Mouse (Mus musculus): ENCODE measurements at regions not wholly inside any gene's neighbourhood (a gene's known extent, or its start where the extent isn't known, plus 50 kb on each side); places are given as distances from the start of the nearest gene placed in this dataset.

DNA sequence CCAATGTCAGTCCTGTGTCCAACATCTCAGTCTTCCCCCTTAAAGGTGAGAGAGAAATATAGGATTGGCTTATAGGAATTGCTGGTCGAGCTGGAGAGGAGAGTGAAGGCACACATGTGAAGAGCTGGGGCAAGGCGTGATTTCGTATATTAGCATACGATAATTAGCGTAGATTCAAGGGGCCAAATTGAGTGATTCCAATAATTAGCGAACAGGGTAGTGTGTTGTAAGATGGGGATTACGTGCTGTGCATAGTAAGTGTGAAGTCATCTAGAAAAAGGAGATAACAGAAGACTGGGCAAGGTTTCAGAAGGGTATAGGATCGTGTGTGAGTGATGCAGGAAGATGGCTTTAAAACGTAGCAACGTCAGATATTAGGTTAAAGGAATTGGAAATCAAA lies 147.6 kb upstream of the Auts2 start:
- no peak overlapping the region for H3K9ac ChIP-seq (ENCODE audit: low read length)
- no peaks in the 10 kb centered on the region for H3K4me1 ChIP-seq (replicated peaks; ENCODE audit: control insufficient read depth, insufficient read depth, low read length)
- no peaks in the 10 kb centered on the region for H3K36me3 ChIP-seq (ENCODE audit: control insufficient read depth, insufficient read depth, low read length)
- 79% methylated on average over 10 of the region's 10 CpGs for whole genome bisulfite sequencing
- no peaks in the 10 kb centered on the region; the same call in 1 of the 2 replicates for H3K9me3 ChIP-seq (ENCODE audit: control insufficient read depth, low read length)
- no peaks in the 10 kb centered on the region for H3K27me3 ChIP-seq (ENCODE audit: control insufficient read depth, insufficient read depth, low read length)
- H3K4me2 ChIP-seq (ENCODE audit: low read depth, low read length, severe bottlenecking) = no peak overlapping the region
- no peak overlapping the region for H3K4me3 ChIP-seq (ENCODE audit: low read depth, low read length)
- DNase-seq (ENCODE audit: low spot score) = no peak
- ATAC-seq (replicated peaks; ENCODE audit: low FRiP score) = no peak
- no peak overlapping the region for H3K27ac ChIP-seq (ENCODE audit: low read depth, low read length)

DNA sequence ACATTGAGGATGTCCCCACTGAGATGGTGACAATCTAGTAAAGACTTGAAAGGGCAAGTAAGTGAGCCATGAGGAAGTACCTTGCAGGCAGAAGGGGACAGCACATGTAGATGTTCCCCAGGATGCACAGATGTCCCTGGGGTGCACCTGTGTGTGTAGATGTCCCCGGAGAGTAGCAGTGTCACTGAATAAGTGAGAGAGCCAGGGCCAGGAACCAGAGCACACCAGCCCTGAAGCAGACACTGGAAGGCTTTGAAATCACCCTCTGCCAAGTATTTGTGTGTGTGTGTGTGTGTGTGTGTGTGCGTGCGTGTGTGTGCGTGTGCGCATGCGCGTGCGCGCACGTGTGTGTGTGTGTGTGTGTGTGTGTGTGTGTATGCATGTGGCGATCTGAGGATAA lies 132.1 kb upstream of the Auts2 start:
- H3K4me3 ChIP-seq (ENCODE audit: low read depth, low read length) = no peak overlapping the region

DNA sequence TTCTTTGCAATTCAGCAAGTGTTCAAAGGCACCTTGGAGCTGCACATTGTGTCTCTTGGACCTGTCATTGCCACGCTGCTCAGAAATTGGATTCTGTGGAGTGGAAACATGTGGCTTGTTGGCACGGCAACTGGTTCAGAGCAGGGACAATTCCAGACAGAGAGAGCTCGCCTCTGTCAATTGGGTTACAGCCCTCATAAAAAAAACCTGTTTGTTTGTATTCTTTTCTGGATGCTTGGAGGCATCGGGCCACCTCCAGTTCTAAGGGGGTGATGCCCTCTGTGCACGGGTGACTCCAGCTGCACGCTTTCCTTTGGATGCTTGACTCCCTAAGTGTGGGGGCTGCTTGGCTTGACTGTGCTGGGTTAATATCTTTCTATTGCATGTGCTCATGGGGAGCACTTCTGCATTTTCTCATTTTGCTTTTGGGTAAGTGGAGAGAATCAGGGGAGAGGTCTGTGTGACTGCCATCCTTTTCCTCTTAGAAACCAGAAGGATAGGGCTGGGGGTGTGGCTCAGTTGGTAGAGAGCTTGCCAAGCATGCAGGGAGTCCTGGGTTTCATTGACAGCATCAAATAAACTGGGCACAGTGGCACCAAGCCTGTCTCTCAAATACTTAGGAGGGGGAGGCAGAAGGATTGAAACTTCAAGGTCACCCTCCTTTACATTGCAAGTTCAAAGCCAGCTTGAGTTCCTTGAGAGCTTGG lies 130.6 kb upstream of the Auts2 start:
- H3K4me2 ChIP-seq (ENCODE audit: low read depth, low read length, severe bottlenecking) = no peak overlapping the region
- no peak overlapping the region for H3K4me3 ChIP-seq (ENCODE audit: low read depth, low read length)
- no peak for ATAC-seq (replicated peaks; ENCODE audit: low FRiP score)
- no peak for DNase-seq (ENCODE audit: low spot score)
- H3K36me3 ChIP-seq (ENCODE audit: control insufficient read depth, insufficient read depth, low read length) = no peaks in the 10 kb centered on the region
- H3K27ac ChIP-seq (ENCODE audit: low read depth, low read length) = no peak overlapping the region
- 31% methylated on average over 6 of the region's 6 CpGs for WGBS
- H3K27me3 ChIP-seq (ENCODE audit: control insufficient read depth, insufficient read depth, low read length) = peaks cover 3% of the 10 kb centered on the region; the same call in 1 of the 2 replicates
- no peaks in the 10 kb centered on the region for H3K9me3 ChIP-seq (ENCODE audit: control insufficient read depth, low read length)
- H3K9ac ChIP-seq (ENCODE audit: low read length) = no peak overlapping the region
- H3K4me1 ChIP-seq (replicated peaks; ENCODE audit: control insufficient read depth, insufficient read depth, low read length) = no peaks in the 10 kb centered on the region

More for the DNA sequence above, 132.1 kb upstream of the Auts2 start:
- no peak overlapping the region for H3K9ac ChIP-seq (ENCODE audit: low read length)
- no peak overlapping the region for H3K4me2 ChIP-seq (ENCODE audit: low read depth, low read length, severe bottlenecking)
- H3K9me3 ChIP-seq (ENCODE audit: control insufficient read depth, low read length) = no peaks in the 10 kb centered on the region
- no peak for DNase-seq (ENCODE audit: low spot score)
- 94% methylated on average over 11 of the region's 11 CpGs for WGBS
- no peak overlapping the region for H3K27ac ChIP-seq (ENCODE audit: low read depth, low read length)
- peaks cover 3% of the 10 kb centered on the region; the same call in 1 of the 2 replicates for H3K27me3 ChIP-seq (ENCODE audit: control insufficient read depth, insufficient read depth, low read length)
- no peaks in the 10 kb centered on the region for H3K4me1 ChIP-seq (replicated peaks; ENCODE audit: control insufficient read depth, insufficient read depth, low read length)
- no peak for ATAC-seq (replicated peaks; ENCODE audit: low FRiP score)
- H3K36me3 ChIP-seq (ENCODE audit: control insufficient read depth, insufficient read depth, low read length) = no peaks in the 10 kb centered on the region

DNA sequence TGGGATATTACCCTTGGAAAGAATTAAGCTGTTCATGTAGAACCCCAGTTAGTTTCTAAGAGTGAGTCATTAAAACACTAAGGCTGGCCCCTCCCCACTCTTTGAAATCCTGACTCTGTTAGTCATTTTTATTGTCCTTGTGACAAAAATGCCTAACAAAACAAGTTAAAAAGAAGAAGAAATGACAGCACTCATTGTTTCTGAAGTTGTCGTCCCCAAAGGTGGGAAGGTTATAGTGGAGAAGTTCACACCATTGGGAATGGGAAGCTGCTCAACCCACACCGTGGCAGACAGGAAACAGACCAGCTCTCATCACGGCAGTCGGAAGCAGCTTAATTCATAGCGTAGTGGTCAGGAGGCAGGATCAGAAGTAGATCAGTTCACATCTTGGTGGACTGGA lies 128.4 kb upstream of the Auts2 start:
- Histone ChIP-seq H3K36me3 (ENCODE audit: control insufficient read depth, insufficient read depth, low read length) (no peaks in the 10 kb centered on the region), H3K4me1 (replicated peaks; ENCODE audit: control insufficient read depth, insufficient read depth, low read length) (no peaks in the 10 kb centered on the region), H3K4me2 (ENCODE audit: low read depth, low read length, severe bottlenecking) (no peak overlapping the region), H3K27ac (ENCODE audit: low read depth, low read length) (no peak overlapping the region), H3K27me3 (ENCODE audit: control insufficient read depth, insufficient read depth, low read length) (peaks cover 3% of the 10 kb centered on the region; the same call in 1 of the 2 replicates), H3K9ac (ENCODE audit: low read length) (no peak overlapping the region), H3K4me3 (ENCODE audit: low read depth, low read length) (no peak overlapping the region), H3K9me3 (ENCODE audit: control insufficient read depth, low read length) (no peaks in the 10 kb centered on the region)
- ATAC-seq (replicated peaks; ENCODE audit: low FRiP score) (no peak), DNase-seq (ENCODE audit: low spot score) (no peak)
- 78% methylated on average over 5 of the region's 5 CpGs for WGBS

DNA sequence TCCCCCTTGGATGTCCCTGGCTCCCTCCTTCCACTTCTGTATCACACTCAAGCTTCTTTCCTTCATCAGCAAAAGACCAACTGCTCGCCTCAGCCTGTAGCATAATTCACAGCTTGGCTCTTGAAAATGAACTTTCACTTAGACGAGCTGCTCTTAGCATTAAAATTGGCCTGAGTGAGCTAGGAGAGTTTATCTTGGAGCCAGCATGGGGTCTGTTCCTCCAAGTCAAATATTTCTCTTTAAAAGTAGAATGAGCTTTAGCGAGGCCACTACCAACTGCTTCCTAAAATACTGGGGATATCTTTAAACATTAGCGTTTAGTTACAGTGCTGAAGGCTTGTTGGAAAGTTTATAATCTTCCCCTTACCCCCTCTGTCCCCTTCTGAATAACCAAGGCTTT lies 124.2 kb upstream of the Auts2 start:
- Histone ChIP-seq H3K9me3 (ENCODE audit: control insufficient read depth, low read length) (no peaks in the 10 kb centered on the region), H3K4me3 (ENCODE audit: low read depth, low read length) (no peak overlapping the region), H3K27ac (ENCODE audit: low read depth, low read length) (no peak overlapping the region), H3K4me1 (replicated peaks; ENCODE audit: control insufficient read depth, insufficient read depth, low read length) (no peaks in the 10 kb centered on the region), H3K27me3 (ENCODE audit: control insufficient read depth, insufficient read depth, low read length) (no peaks in the 10 kb centered on the region), H3K9ac (ENCODE audit: low read length) (no peak overlapping the region), H3K36me3 (ENCODE audit: control insufficient read depth, insufficient read depth, low read length) (no peaks in the 10 kb centered on the region), H3K4me2 (ENCODE audit: low read depth, low read length, severe bottlenecking) (no peak overlapping the region)
- ATAC-seq (replicated peaks; ENCODE audit: low FRiP score) = no peak
- no peak for DNase-seq (ENCODE audit: low spot score)
- 65% methylated on average over 4 of the region's 4 CpGs for WGBS

- H3K27me3 ChIP-seq (ENCODE audit: control insufficient read depth, insufficient read depth, low read length) = no peaks in the 10 kb centered on the region
- H3K9ac ChIP-seq (ENCODE audit: low read length) = no peak overlapping the region
- WGBS = 72% methylated on average over 1 of the region's 1 CpGs
- H3K4me1 ChIP-seq (replicated peaks; ENCODE audit: control insufficient read depth, insufficient read depth, low read length) = no peaks in the 10 kb centered on the region
- no peak overlapping the region for H3K4me2 ChIP-seq (ENCODE audit: low read depth, low read length, severe bottlenecking)
- no peaks in the 10 kb centered on the region; the same call in 1 of the 2 replicates for H3K9me3 ChIP-seq (ENCODE audit: control insufficient read depth, low read length)
- no peak overlapping the region for H3K4me3 ChIP-seq (ENCODE audit: low read depth, low read length)
- H3K27ac ChIP-seq (ENCODE audit: low read depth, low read length) = no peak overlapping the region
- DNase-seq (ENCODE audit: low spot score) (no peak), ATAC-seq (replicated peaks; ENCODE audit: low FRiP score) (no peak)
- H3K36me3 ChIP-seq (ENCODE audit: control insufficient read depth, insufficient read depth, low read length) = no peaks in the 10 kb centered on the region
These were observed 118.1 kb upstream of the Auts2 start for GRCm38 (mm10) chr5:132661266-132661665.

- no peaks in the 10 kb centered on the region for H3K36me3 ChIP-seq (ENCODE audit: control insufficient read depth, insufficient read depth, low read length)
- no peaks in the 10 kb centered on the region; the same call in 1 of the 2 replicates for H3K9me3 ChIP-seq (ENCODE audit: control insufficient read depth, low read length)
- WGBS = 81% methylated on average over 7 of the region's 7 CpGs
- H3K27me3 ChIP-seq (ENCODE audit: control insufficient read depth, insufficient read depth, low read length) = no peaks in the 10 kb centered on the region
- H3K4me2 ChIP-seq (ENCODE audit: low read depth, low read length, severe bottlenecking) = no peak overlapping the region
- no peak overlapping the region for H3K4me3 ChIP-seq (ENCODE audit: low read depth, low read length)
- H3K27ac ChIP-seq (ENCODE audit: low read depth, low read length) = no peak overlapping the region
- H3K4me1 ChIP-seq (replicated peaks; ENCODE audit: control insufficient read depth, insufficient read depth, low read length) = no peaks in the 10 kb centered on the region
- DNase-seq (ENCODE audit: low spot score) (no peak), ATAC-seq (replicated peaks; ENCODE audit: low FRiP score) (no peak)
- H3K9ac ChIP-seq (ENCODE audit: low read length) = no peak overlapping the region
These were observed 116.9 kb upstream of the Auts2 start for GRCm38 (mm10) chr5:132660036-132660435.

GRCm38 (mm10) chr5:132654382-132654781 lies 111.2 kb upstream of the Auts2 start:
- Histone ChIP-seq H3K4me3 (ENCODE audit: low read depth, low read length) (no peak overlapping the region), H3K36me3 (ENCODE audit: control insufficient read depth, insufficient read depth, low read length) (no peaks in the 10 kb centered on the region), H3K27me3 (ENCODE audit: control insufficient read depth, insufficient read depth, low read length) (no peaks in the 10 kb centered on the region), H3K27ac (ENCODE audit: low read depth, low read length) (no peak overlapping the region), H3K9ac (ENCODE audit: low read length) (no peak overlapping the region), H3K9me3 (ENCODE audit: control insufficient read depth, low read length) (no peaks in the 10 kb centered on the region; the same call in 1 of the 2 replicates), H3K4me2 (ENCODE audit: low read depth, low read length, severe bottlenecking) (no peak overlapping the region), H3K4me1 (replicated peaks; ENCODE audit: control insufficient read depth, insufficient read depth, low read length) (0 out of 2 replicates have a peak, but pooled peaks cover 2% of the 10 kb centered on the region)
- WGBS = 85% methylated on average over 7 of the region's 7 CpGs
- DNase-seq (ENCODE audit: low spot score) = no peak
- no peak for ATAC-seq (replicated peaks; ENCODE audit: low FRiP score)

DNA sequence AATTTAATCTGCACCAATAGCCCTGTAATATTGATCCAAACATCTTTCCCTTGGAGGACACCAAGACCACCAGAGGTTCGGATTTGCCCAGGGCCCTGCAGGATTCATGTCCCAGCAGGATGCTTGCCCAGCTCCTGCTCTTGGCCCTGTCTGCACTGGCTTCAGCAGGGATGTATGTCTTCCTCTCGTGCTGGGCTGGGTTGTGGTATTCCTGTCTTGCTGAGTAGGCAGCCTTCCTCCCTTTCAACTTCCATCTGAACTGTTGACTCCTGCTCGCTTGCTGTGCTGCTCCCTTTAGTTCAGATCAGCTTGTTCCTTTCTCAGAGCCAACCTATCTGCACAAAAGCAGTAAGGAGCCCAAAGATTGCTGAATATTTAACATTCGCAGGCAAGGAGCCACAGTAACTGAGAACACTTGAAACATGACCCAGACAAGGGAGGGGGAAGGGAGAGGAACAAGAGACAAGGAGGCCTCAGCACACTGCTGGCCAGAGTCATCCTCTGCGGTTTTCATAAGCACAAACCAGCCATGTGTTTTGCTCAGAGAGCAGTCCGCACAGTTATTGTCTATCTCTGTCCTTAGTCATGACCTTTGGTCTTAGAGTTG lies 110.7 kb upstream of the Auts2 start:
- no peak for ATAC-seq (replicated peaks; ENCODE audit: low FRiP score)
- WGBS = 57% methylated on average over 6 of the region's 6 CpGs

More for the DNA sequence above, 110.7 kb upstream of the Auts2 start:
- Histone ChIP-seq H3K9ac (ENCODE audit: low read length) (no peak overlapping the region), H3K4me3 (ENCODE audit: low read depth, low read length) (no peak overlapping the region), H3K27me3 (ENCODE audit: control insufficient read depth, insufficient read depth, low read length) (no peaks in the 10 kb centered on the region), H3K4me1 (replicated peaks; ENCODE audit: control insufficient read depth, insufficient read depth, low read length) (0 out of 2 replicates have a peak, but pooled peaks cover 2% of the 10 kb centered on the region), H3K4me2 (ENCODE audit: low read depth, low read length, severe bottlenecking) (no peak overlapping the region), H3K9me3 (ENCODE audit: control insufficient read depth, low read length) (no peaks in the 10 kb centered on the region; the same call in 1 of the 2 replicates), H3K27ac (ENCODE audit: low read depth, low read length) (no peak overlapping the region), H3K36me3 (ENCODE audit: control insufficient read depth, insufficient read depth, low read length) (no peaks in the 10 kb centered on the region)
- DNase-seq (ENCODE audit: low spot score) = no peak

Data from forebrain, embryonic 11.5 days (tissue).